Mouse (Mus musculus): ENCODE measurements around the gene Lrrc52. TPM values are rescaled to one million over a fixed set of nuclear protein-coding genes. Genes with fewer than 3 reads are reported as not detected.
A peak's percentile ranks its signal among the peaks of the same experiment; 100 is the strongest.

Lrrc52 gene
- total RNA-seq, 2 experiments from 2014 or later = not detected

GRCm38 (mm10) chr1:167436186-167436975, 30.2 kb downstream of the Lrrc52 start:
- no peak for DNase-seq (ENCODE audit: low spot score in 2 of 2)

GRCm38 (mm10) chr1:167434931-167435330, 31.6 kb downstream of the Lrrc52 start:
- no peak for DNase-seq (ENCODE audit: low spot score in 2 of 2)

GRCm38 (mm10) chr1:167430976-167431676, 35.5 kb downstream of the Lrrc52 start:
- DNase-seq (ENCODE audit: low spot score in 2 of 2) = no peak

- DNase-seq (ENCODE audit: low spot score in 2 of 2) = no peak
Observed at GRCm38 (mm10) chr1:167426681-167427080, 39.9 kb downstream of the Lrrc52 start.

GRCm38 (mm10) chr1:167425572-167425971, 41.0 kb downstream of the Lrrc52 start:
- no peak for DNase-seq (ENCODE audit: low spot score in 2 of 2)

GRCm38 (mm10) chr1:167422501-167423240, 43.9 kb downstream of the Lrrc52 start:
- no peak for DNase-seq (ENCODE audit: low spot score in 2 of 2)

GRCm38 (mm10) chr1:167414846-167415245, 51.7 kb downstream of the Lrrc52 start:
- peak; percentile 87 for DNase-seq (ENCODE audit: low spot score in 2 of 2)

- DNase-seq (ENCODE audit: low spot score in 2 of 2) = no peak
Observed at GRCm38 (mm10) chr1:167411991-167412715, 54.4 kb downstream of the Lrrc52 start.

GRCm38 (mm10) chr1:167409601-167410000, 57.0 kb downstream of the Lrrc52 start:
- no peak for DNase-seq (ENCODE audit: low spot score in 2 of 2)

GRCm38 (mm10) chr1:167405237-167405636, 61.3 kb downstream of the Lrrc52 start:
- no peak for DNase-seq (ENCODE audit: low spot score in 2 of 2)

Other genes starting within 250 kb of the Lrrc52 start
- 10 to 100 TPM; 69.5 to 69.9 TPM for gene Uck2, start 181.5 kb downstream of the Lrrc52 start, total RNA-seq (2021)
- gene Tmco1, start 158.4 kb downstream of the Lrrc52 start, total RNA-seq (2021) = 10 to 100 TPM; 38.4 to 45.1 TPM
- gene Aldh9a1, start 116.8 kb downstream of the Lrrc52 start, total RNA-seq (2021) = 10 to 100 TPM; 24.5 to 27.8 TPM
- 100 to 1,000 TPM; 127 to 141 TPM for gene Mgst3, start 72.9 kb downstream of the Lrrc52 start, total RNA-seq (2021)
- 1 to 10 TPM; 8.4 to 9.4 TPM for gene Rxrg, start 131.6 kb upstream of the Lrrc52 start, total RNA-seq (2021)
- under 1 TPM; 0.22 to 0.71 TPM for gene Lmx1a, start 222.5 kb upstream of the Lrrc52 start, total RNA-seq (2021)

Data from layer of hippocampus, postnatal 10 days (tissue).